Mouse (Mus musculus) kidney, embryonic 15.5 days (tissue): Measurements from ENCODE around the gene Mndal. TPM values are rescaled to one million over a fixed set of nuclear protein-coding genes. Genes with fewer than 3 reads are reported as not detected.
"Not testable (repeated sequence)": the region's sequence is repeated elsewhere in the genome, so short reads cannot be mapped to it uniquely, and the experiment has no call there.

ENCODE experiments used
- ATAC-seq: fragments of 200-750 bp; cut with Nextera tagmentation; replicated peaks from 2 replicates; pipeline ENCODE4 v1.8.0; 2017; ENCODE audit warnings: moderate TSS enrichment; ENCODE audit not compliant: low FRiP score
- H3K27ac ChIP-seq: fragments of 300-500 bp; sonication (generic); 2 replicates; pipeline ENCODE4 v1.5.1; 2015; ENCODE audit warnings: mild to moderate bottlenecking, inconsistent platforms
- H3K27me3 ChIP-seq: fragments of 300-500 bp; sonication (generic); 2 replicates; pipeline ENCODE4 v1.6.1; 2015; ENCODE audit warnings: inconsistent platforms
- H3K36me3 ChIP-seq: fragments of 300-500 bp; sonication (generic); 2 replicates; pipeline ENCODE4 v1.6.1; 2015; ENCODE audit warnings: inconsistent platforms
- H3K4me1 ChIP-seq: fragments of 300-500 bp; sonication (generic); 2 replicates; pipeline ENCODE4 v1.6.1; 2015; ENCODE audit warnings: inconsistent platforms
- H3K4me2 ChIP-seq: fragments of 300-500 bp; sonication (generic); 2 replicates; pipeline ENCODE4 v1.6.1; 2015; ENCODE audit warnings: moderate library complexity, mild to moderate bottlenecking, inconsistent platforms
- H3K4me3 ChIP-seq: fragments of 300-500 bp; sonication (generic); replicated peaks from 2 replicates; pipeline ENCODE4 v1.5.1; 2015; ENCODE audit warnings: mild to moderate bottlenecking, inconsistent platforms
- H3K9ac ChIP-seq: fragments of 300-500 bp; sonication (generic); 2 replicates; pipeline ENCODE4 v1.6.1; 2015; ENCODE audit warnings: mild to moderate bottlenecking, inconsistent platforms
- H3K9me3 ChIP-seq: fragments of 300-500 bp; sonication (generic); replicated peaks from 2 replicates; pipeline ENCODE4 v1.6.1; 2016; ENCODE audit warnings: inconsistent platforms
- WGBS: fragments of 180-500 bp; shearing (Covaris S2); methylation state at CpG from one replicate; pipeline ENCODE4 v1.1.7; 2015; ENCODE audit warnings: mixed read lengths; 5-methylcytosine and 5-hydroxymethylcytosine counted together
- polyA plus RNA-seq: library from polyadenylated mRNA; unstranded; fragments of >200 nt; fragmentation: Nextera tagmentation; extraction: Ambion mirVana; gene quantifications from 2 replicates; pipeline ENCODE4 v1.2.1, GENCODE M21; 2015

The Mndal gene
- polyA plus RNA-seq = 2.1 and 3.7 TPM in 2 replicates

- 67% methylated on average over 3 of the region's 3 CpGs for WGBS
Observed at GRCm38 (mm10) chr1:173941924-173942779, at the start of gene Mndal, which contains the start of gene Ifi203. TSS of gene Mndal (minus strand) at chr1:173942491. TSS of gene Ifi203 (minus strand) at chr1:173942672.

GRCm38 (mm10) chr1:173982694-173983305 is 40.5 kb upstream of the Mndal start, which contains the start of gene Ifi202b:
TSS of gene Ifi202b (minus strand) at chr1:173982744.
- not testable (repeated sequence) for H3K4me1 ChIP-seq, H3K4me3 ChIP-seq, H3K27me3 ChIP-seq, H3K4me2 ChIP-seq, H3K27ac ChIP-seq, H3K36me3 ChIP-seq, H3K9ac ChIP-seq, ATAC-seq, H3K9me3 ChIP-seq
- 91% methylated on average over 6 of the region's 6 CpGs for WGBS

More at GRCm38 (mm10) chr1:173941924-173942779, at the start of gene Mndal, which contains the start of gene Ifi203:
- not testable (repeated sequence) for H3K27me3 ChIP-seq, H3K27ac ChIP-seq, H3K9me3 ChIP-seq, H3K36me3 ChIP-seq, H3K9ac ChIP-seq, H3K4me1 ChIP-seq, H3K4me2 ChIP-seq, ATAC-seq, H3K4me3 ChIP-seq

- not testable (repeated sequence) for H3K4me3 ChIP-seq, H3K4me2 ChIP-seq, H3K27me3 ChIP-seq, H3K9ac ChIP-seq, H3K36me3 ChIP-seq, H3K4me1 ChIP-seq, H3K9me3 ChIP-seq, ATAC-seq, H3K27ac ChIP-seq
- 51% methylated on average over 3 of the region's 3 CpGs for WGBS
Observed at GRCm38 (mm10) chr1:173981038-173981437, 38.7 kb upstream of the Mndal start.

GRCm38 (mm10) chr1:173977622-173978021 is 35.3 kb upstream of the Mndal start:
- Histone ChIP-seq H3K4me2 (no peak overlapping the region), H3K27me3 (no peaks in the 10 kb centered on the region), H3K9ac (no peak overlapping the region), H3K27ac (no peak overlapping the region), H3K4me1 (no peaks in the 10 kb centered on the region), H3K36me3 (no peaks in the 10 kb centered on the region), H3K9me3 (no peaks in the 10 kb centered on the region), H3K4me3 (no peak overlapping the region)
- no peak for ATAC-seq

- no peak for ATAC-seq
- no peaks in the 10 kb centered on the region for H3K36me3 ChIP-seq
- no peaks in the 10 kb centered on the region for H3K27me3 ChIP-seq
- H3K9me3 ChIP-seq = no peaks in the 10 kb centered on the region
- no peak overlapping the region for H3K27ac ChIP-seq
- H3K9ac ChIP-seq = no peak overlapping the region
- no peak overlapping the region for H3K4me3 ChIP-seq
- H3K4me2 ChIP-seq = no peak overlapping the region
- no peaks in the 10 kb centered on the region for H3K4me1 ChIP-seq
Observed at GRCm38 (mm10) chr1:173973111-173973510, 30.8 kb upstream of the Mndal start.

- not testable (repeated sequence) for H3K4me3 ChIP-seq, H3K27me3 ChIP-seq, H3K36me3 ChIP-seq, H3K9me3 ChIP-seq, H3K27ac ChIP-seq, H3K4me1 ChIP-seq, H3K4me2 ChIP-seq, H3K9ac ChIP-seq, ATAC-seq
- 68% methylated on average over 1 of the region's 1 CpGs for WGBS
Observed at GRCm38 (mm10) chr1:173961491-173961890, 19.2 kb upstream of the Mndal start.

GRCm38 (mm10) chr1:173959998-173960397 is 17.7 kb upstream of the Mndal start:
- not testable (repeated sequence) for ATAC-seq, H3K4me2 ChIP-seq, H3K36me3 ChIP-seq, H3K9ac ChIP-seq, H3K4me1 ChIP-seq, H3K4me3 ChIP-seq, H3K27ac ChIP-seq, H3K9me3 ChIP-seq, H3K27me3 ChIP-seq
- WGBS = 42% methylated on average over 3 of the region's 3 CpGs

GRCm38 (mm10) chr1:173955839-173956527 is 13.7 kb upstream of the Mndal start:
- H3K36me3 ChIP-seq, H3K4me1 ChIP-seq, H3K4me3 ChIP-seq, H3K27ac ChIP-seq, H3K4me2 ChIP-seq, H3K9me3 ChIP-seq, H3K9ac ChIP-seq, ATAC-seq, H3K27me3 ChIP-seq: not testable (repeated sequence)
- WGBS = 37% methylated on average over 3 of the region's 3 CpGs

- H3K4me2 ChIP-seq = no peak overlapping the region
- no peaks in the 10 kb centered on the region for H3K36me3 ChIP-seq
- no peak overlapping the region for H3K9ac ChIP-seq
- no peaks in the 10 kb centered on the region for H3K27me3 ChIP-seq
- no peaks in the 10 kb centered on the region for H3K9me3 ChIP-seq
- ATAC-seq = no peak
- 88% methylated on average over 2 of the region's 2 CpGs for WGBS
- no peak overlapping the region for H3K27ac ChIP-seq
- H3K4me1 ChIP-seq = no peaks in the 10 kb centered on the region
- no peak overlapping the region for H3K4me3 ChIP-seq
Observed at GRCm38 (mm10) chr1:173955071-173955796, 12.9 kb upstream of the Mndal start.

- no peak for ATAC-seq
- Histone ChIP-seq H3K4me3 (no peak overlapping the region), H3K4me2 (no peak overlapping the region), H3K9ac (no peak overlapping the region), H3K27me3 (no peaks in the 10 kb centered on the region), H3K9me3 (no peaks in the 10 kb centered on the region), H3K36me3 (no peaks in the 10 kb centered on the region), H3K27ac (no peak overlapping the region), H3K4me1 (no peaks in the 10 kb centered on the region)
- WGBS = 80% methylated on average over 1 of the region's 1 CpGs
Observed at GRCm38 (mm10) chr1:173953563-173953962, 11.3 kb upstream of the Mndal start.

GRCm38 (mm10) chr1:173949044-173949443 is 6.8 kb upstream of the Mndal start:
- H3K4me1 ChIP-seq, H3K4me3 ChIP-seq, H3K36me3 ChIP-seq, H3K27ac ChIP-seq, H3K9me3 ChIP-seq, H3K27me3 ChIP-seq, ATAC-seq, H3K9ac ChIP-seq, H3K4me2 ChIP-seq: not testable (repeated sequence)
- 86% methylated on average over 2 of the region's 2 CpGs for WGBS

- ATAC-seq, H3K9me3 ChIP-seq, H3K4me2 ChIP-seq, H3K27me3 ChIP-seq, H3K4me3 ChIP-seq, H3K27ac ChIP-seq, H3K9ac ChIP-seq, H3K36me3 ChIP-seq, H3K4me1 ChIP-seq: not testable (repeated sequence)
Observed at GRCm38 (mm10) chr1:173942780-173943066, 432 bp upstream of the Mndal start.
